Comparison of ENCODE assay signal across 1 mouse cellular context in the genomic region with DNA sequence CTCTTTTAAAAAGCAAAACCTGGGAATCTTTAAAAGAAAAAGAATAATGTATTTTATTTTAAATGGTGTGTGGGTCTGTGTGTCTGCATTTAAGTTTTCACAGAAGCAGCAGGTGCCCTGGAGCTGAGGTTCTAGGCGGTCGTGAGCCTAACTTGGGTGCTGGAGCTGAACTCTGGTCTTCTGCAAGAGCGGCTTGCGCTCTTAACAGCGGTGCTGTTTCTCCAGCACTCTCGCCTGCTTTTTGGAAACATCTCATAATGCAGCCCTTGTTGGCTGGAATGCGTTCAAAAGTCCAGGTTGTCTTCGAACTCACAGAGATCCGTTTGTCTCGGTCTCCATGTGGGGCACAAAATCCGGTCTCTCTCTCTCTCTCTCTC.
TF ChIP-seq lines count a peak whose summit lies in the region.

No protein-coding gene starts in this region.

TF ChIP-seq in MEL, 35 proteins besides CTCF, POLR2A, EP300 and RAD21 (continued from another document):
- TF ChIP-seq ZC3H11A (IDR thresholded peaks at IDR 0.05; ENCODE audit: low read depth, low read length), result no peak
- TF ChIP-seq MEF2A (IDR thresholded peaks at IDR 0.05; ENCODE audit: extremely low read depth, insufficient replicate concordance, low read depth, low read length, poor library complexity, severe bottlenecking), result no peak
- TF ChIP-seq TBP (IDR thresholded peaks at IDR 0.05; ENCODE audit: low read depth, low read length), result no peak
- TF ChIP-seq JUND (IDR thresholded peaks at IDR 0.05; ENCODE audit: low read depth, low read length), result no peak
- no peak for TF ChIP-seq USF2 (IDR thresholded peaks at IDR 0.05; ENCODE audit: borderline replicate concordance in 1 of 2, insufficient read depth in 1 of 2, low read depth in 1 of 2, low read length in 2 of 2)
- TF ChIP-seq MAZ (IDR thresholded peaks at IDR 0.05; ENCODE audit: low read depth, low read length), result no peak
